Mouse (Mus musculus) limb, embryonic 14.5 days (tissue): ENCODE measurements around the gene Gabpb2. TPM values are rescaled to one million over a fixed set of nuclear protein-coding genes. Genes with fewer than 3 reads are reported as not detected.
A peak's percentile ranks its signal among the peaks of the same experiment; 100 is the strongest.
"Not testable (repeated sequence)": the region's sequence is repeated elsewhere in the genome, so short reads cannot be mapped to it uniquely, and the experiment has no call there.

Experiments
- ATAC-seq: fragments of 200-750 bp; cut with Nextera tagmentation; 2 replicates; pipeline ENCODE4 v1.8.0; 2017; ENCODE audit warnings: low read depth, moderate number of reproducible peaks, moderate TSS enrichment; ENCODE audit not compliant: low FRiP score
- DNase-seq: peaks from one replicate; pipeline ENCODE4 v3.0.0-alpha.2; 2015; ENCODE audit warnings: low spot score
- H3K27ac ChIP-seq: fragments of 300-500 bp; sonication (generic); replicated peaks from 2 replicates; pipeline ENCODE4 v1.5.1; 2014; ENCODE audit warnings: low read depth, mild to moderate bottlenecking, low read length, moderate library complexity, mixed read lengths
- H3K27me3 ChIP-seq: fragments of 300-500 bp; sonication (generic); 2 replicates; pipeline ENCODE4 v1.6.1; 2014; ENCODE audit warnings: low read length, mixed read lengths; ENCODE audit not compliant: control insufficient read depth, insufficient read depth
- H3K36me3 ChIP-seq: fragments of 300-500 bp; sonication (generic); 2 replicates; pipeline ENCODE4 v1.6.1; 2014; ENCODE audit warnings: mild to moderate bottlenecking, low read length, moderate library complexity, mixed read lengths; ENCODE audit not compliant: control insufficient read depth, insufficient read depth
- H3K4me1 ChIP-seq: fragments of 300-500 bp; sonication (generic); 2 replicates; pipeline ENCODE4 v1.6.1; 2014; ENCODE audit warnings: antibody characterized with exemption, low read length, mixed read lengths; ENCODE audit not compliant: control insufficient read depth, insufficient read depth
- H3K4me2 ChIP-seq: fragments of 300-500 bp; sonication (generic); replicated peaks from 2 replicates; pipeline ENCODE4 v1.6.1; 2014; ENCODE audit warnings: low read depth, mild to moderate bottlenecking, low read length, moderate library complexity; ENCODE audit not compliant: severe bottlenecking
- H3K4me3 ChIP-seq: fragments of 300-500 bp; sonication (generic); replicated peaks from 2 replicates; pipeline ENCODE4 v1.5.1; 2014; ENCODE audit warnings: low read length
- H3K9ac ChIP-seq: fragments of 300-500 bp; sonication (generic); 2 replicates; pipeline ENCODE4 v1.6.1; 2014; ENCODE audit warnings: mild to moderate bottlenecking, low read depth, low read length, moderate library complexity; ENCODE audit not compliant: severe bottlenecking
- H3K9me3 ChIP-seq: fragments of 300-500 bp; sonication (generic); 2 replicates; pipeline ENCODE4 v1.6.1; 2016; ENCODE audit warnings: low read length; ENCODE audit not compliant: control insufficient read depth
- POLR2A ChIP-seq: fragments of 200-500 bp; IDR thresholded peaks from 2 replicates; pipeline ENCODE4 v1.8.0; 2012; ENCODE audit warnings: inconsistent platforms, mild to moderate bottlenecking, moderate library complexity, borderline replicate concordance; ENCODE audit not compliant: insufficient read depth, insufficient read length; ENCODE audit errors: extremely low read depth
- WGBS: fragments of 180-500 bp; shearing (Covaris S2); extraction: QIAGEN DNeasy Blood & Tissue Kit; methylation state at CpG from one replicate; pipeline ENCODE4 v1.1.7; 2014; 5-methylcytosine and 5-hydroxymethylcytosine counted together
- polyA plus RNA-seq, 2 experiments: library from polyadenylated mRNA; depleted of rRNA in 1 of 2; stranded (reverse) in 1 of 2; unstranded in 1 of 2; fragments of >200 nt; fragmentation: Nextera tagmentation in 1 of 2; extraction: Ambion mirVana in 1 of 2; gene quantifications; 2 replicates each; pipeline versions ENCODE4 v1.2.1 to v1.2.3; 2012 to 2014

Gabpb2 gene
- polyA plus RNA-seq, 2 experiments, result 9.7 to 26.2 TPM

DNA sequence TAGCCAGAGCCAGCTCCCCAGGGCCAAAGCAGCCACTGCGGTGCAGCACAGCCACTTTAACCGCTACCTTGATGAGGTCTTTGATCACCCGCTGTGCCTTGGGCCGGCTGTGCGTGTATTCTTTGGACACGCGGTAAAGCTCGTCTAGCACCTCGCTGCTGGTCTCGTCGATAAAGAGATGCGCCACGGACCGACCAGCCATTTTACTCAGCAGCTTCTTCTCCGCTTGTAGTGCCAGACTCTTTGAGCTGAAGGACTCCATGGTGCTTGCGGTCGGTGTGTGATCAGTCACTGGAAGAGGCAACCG lies 77.5 kb downstream of the Gabpb2 start:
- Histone ChIP-seq H3K4me1 (peaks cover 3% of the 10 kb centered on the region; the same call in 1 of the 2 replicates), H3K9me3 (no peaks in the 10 kb centered on the region), H3K4me3 (no peak overlapping the region), H3K4me2 (no peak overlapping the region), H3K27ac (no peak overlapping the region), H3K27me3 (no peaks in the 10 kb centered on the region), H3K36me3 (peaks cover 25% of the 10 kb centered on the region), H3K9ac (no peak overlapping the region)
- WGBS, result 60% methylated on average over 18 of the region's 18 CpGs
- DNase-seq, result no peak
- no peak for ATAC-seq
- TF ChIP-seq POLR2A, result no peak

DNA sequence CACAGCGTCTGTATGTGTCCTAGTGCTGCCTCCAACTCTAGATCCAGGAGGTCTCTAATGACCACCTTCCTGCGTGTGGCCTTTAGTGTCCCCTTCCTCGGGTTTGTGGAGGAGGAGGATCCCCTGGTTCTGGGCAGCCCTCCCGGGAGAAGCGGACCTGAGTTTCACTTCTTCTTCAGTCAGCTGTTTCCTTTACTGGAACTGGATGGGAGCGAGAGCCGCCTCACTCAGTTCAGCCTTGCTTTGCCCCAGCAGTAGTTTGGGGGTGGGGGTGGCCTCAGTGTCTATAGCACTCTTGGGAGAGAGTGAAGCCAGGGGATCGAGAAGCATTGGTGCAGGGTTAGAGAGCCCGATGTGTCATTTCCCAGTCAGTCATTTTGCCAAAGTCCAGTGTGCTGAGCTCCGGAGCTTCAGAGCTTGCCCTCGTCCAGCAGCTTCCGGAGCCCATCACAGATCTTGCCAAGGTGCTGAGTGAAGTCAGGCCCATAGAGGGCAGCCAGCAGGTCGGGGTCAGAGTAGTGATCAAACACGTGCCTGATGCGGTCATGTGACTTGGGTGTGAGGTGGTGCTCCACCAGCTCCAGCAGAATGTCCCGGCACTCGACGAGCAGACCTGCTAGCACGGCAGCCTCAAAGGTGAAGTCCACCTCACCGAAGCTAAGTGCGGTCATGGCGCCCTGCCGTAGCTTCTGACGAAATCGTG lies 78.0 kb downstream of the Gabpb2 start:
- peaks cover 7% of the 10 kb centered on the region; the same call in 1 of the 2 replicates for H3K4me1 ChIP-seq
- H3K27me3 ChIP-seq, result no peaks in the 10 kb centered on the region
- H3K27ac ChIP-seq, result no peak overlapping the region
- DNase-seq (no peak), ATAC-seq (no peak)
- no peak overlapping the region for H3K4me2 ChIP-seq
- 67% methylated on average over 25 of the region's 25 CpGs for WGBS
- peaks cover 25% of the 10 kb centered on the region for H3K36me3 ChIP-seq
- no peak overlapping the region for H3K9ac ChIP-seq
- H3K9me3 ChIP-seq, result no peaks in the 10 kb centered on the region
- no peak overlapping the region for H3K4me3 ChIP-seq
- TF ChIP-seq POLR2A, result no peak

DNA sequence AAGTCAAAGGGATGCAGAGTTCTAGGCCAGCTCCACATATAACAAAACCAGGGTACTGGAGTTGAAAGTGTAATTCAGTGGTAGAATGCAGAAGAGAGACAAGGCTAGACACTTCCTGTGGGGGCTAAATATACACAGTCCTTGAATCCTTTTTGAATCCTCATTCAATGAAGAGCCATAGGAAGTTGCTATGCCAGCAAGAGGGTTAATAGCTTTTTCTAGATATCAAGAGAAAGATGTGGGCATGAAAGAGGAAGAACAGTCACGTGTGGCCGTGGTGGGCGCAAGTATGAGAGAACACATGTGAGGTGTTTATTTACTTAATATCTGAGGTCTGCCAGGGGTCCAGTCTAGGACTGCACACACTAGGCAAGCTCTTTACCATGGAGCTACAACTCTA lies 81.4 kb downstream of the Gabpb2 start:
- no peak for DNase-seq
- TF ChIP-seq POLR2A, result no peak
- Histone ChIP-seq H3K4me3 (no peak overlapping the region), H3K9ac (no peak overlapping the region), H3K9me3 (no peaks in the 10 kb centered on the region), H3K4me2 (no peak overlapping the region), H3K4me1 (peaks cover 11% of the 10 kb centered on the region; the same call in 1 of the 2 replicates), H3K27ac (no peak overlapping the region), H3K27me3 (no peaks in the 10 kb centered on the region), H3K36me3 (peaks cover 23% of the 10 kb centered on the region)
- no peak for ATAC-seq
- 90% methylated on average over 3 of the region's 3 CpGs for WGBS

DNA sequence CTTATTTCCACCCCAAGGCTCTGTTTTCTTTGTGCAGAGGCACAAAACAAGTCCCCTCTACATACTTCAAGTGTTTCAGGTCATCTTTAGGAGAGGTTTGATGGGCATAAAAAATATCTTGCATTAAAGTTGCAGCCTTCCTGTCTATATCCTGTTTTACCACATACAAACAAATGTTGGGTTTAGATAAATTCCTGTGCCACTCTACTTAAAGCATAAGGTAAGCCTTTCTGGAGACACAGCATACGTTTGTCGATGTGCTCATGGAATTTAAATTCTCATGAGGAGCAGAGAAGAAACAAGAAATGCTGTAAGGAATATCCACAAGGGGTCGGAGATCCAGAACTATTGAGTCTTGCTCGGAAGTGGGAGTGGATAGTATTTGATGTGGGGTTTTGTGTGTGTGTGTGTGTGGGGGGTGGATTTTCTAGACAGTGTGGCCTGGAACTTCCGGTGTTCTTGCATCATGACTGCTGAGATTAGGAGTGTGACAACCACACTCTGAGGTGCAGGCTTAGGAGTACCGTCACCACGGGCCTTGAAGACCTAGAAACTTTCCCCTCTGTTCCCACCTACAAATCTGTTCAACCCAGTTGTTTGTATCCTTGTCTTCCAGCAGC lies 82.2 kb downstream of the Gabpb2 start:
- Histone ChIP-seq H3K4me2 (peak overlapping the region; percentile 55), H3K9me3 (no peaks in the 10 kb centered on the region), H3K27me3 (no peaks in the 10 kb centered on the region), H3K9ac (no peak overlapping the region), H3K4me1 (peaks cover 11% of the 10 kb centered on the region; the same call in 1 of the 2 replicates), H3K4me3 (peak overlapping the region; percentile 34), H3K27ac (no peak overlapping the region), H3K36me3 (peaks cover 17% of the 10 kb centered on the region)
- ATAC-seq (no peak), DNase-seq (no peak)
- WGBS, result 85% methylated on average over 7 of the region's 7 CpGs
- TF ChIP-seq POLR2A, result no peak

DNA sequence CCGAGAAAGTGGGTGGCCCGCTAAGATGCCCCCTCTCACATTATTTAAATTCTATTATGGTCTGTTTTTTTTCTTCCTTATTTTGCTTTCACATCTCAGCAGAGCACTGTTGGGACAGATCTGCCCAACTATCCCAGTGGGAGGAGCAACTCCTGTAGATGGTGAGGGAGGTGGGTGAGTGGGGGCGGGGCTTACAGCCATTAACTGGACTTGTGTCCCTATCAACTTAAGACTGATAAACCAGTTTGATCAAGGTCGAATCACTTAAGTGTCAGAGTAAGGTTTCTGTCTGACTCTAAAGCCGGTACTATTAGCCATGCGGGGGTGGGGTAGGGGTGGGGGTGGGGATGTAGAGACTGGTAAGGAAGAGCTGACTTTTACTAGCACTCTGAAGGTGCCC lies 82.7 kb downstream of the Gabpb2 start:
- peaks cover 16% of the 10 kb centered on the region; the same call in 1 of the 2 replicates for H3K36me3 ChIP-seq
- TF ChIP-seq POLR2A, result no peak
- peak overlapping the region; percentile 34 for H3K4me3 ChIP-seq
- no peak overlapping the region for H3K27ac ChIP-seq
- no peak for ATAC-seq
- H3K4me1 ChIP-seq, result peaks cover 11% of the 10 kb centered on the region; the same call in 1 of the 2 replicates
- H3K9ac ChIP-seq, result no peak overlapping the region
- H3K27me3 ChIP-seq, result no peaks in the 10 kb centered on the region
- WGBS, result 25% methylated on average over 6 of the region's 6 CpGs
- DNase-seq, result no peak
- H3K9me3 ChIP-seq, result no peaks in the 10 kb centered on the region
- peak overlapping the region; percentile 55 for H3K4me2 ChIP-seq

DNA sequence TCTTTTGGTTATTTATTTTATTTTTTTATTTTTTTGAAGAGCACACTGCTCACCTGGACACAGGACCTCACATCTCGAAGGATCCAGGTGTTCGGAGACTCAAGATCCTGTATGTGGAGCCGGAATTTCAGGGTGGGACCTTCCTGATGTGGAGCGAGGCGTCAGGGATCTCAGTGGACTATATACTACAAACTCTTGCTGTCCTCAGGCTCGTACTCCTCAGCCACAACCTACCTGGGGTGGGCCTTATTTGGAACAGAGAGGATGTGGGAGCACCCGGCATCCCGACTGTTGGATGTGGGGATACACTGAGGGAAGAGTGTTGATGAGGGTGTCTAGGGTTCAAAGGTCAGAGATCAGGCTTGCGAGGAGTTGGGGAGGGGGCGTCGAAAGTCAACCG lies 83.6 kb downstream of the Gabpb2 start:
- peak overlapping the region; percentile 72 for H3K4me3 ChIP-seq
- H3K4me2 ChIP-seq, H3K9me3 ChIP-seq, H3K9ac ChIP-seq, DNase-seq, H3K27me3 ChIP-seq, H3K27ac ChIP-seq: not testable (repeated sequence)
- H3K4me1 ChIP-seq, result peaks cover 11% of the 10 kb centered on the region; the same call in 1 of the 2 replicates
- ATAC-seq, result peak; percentile 20; the same call in 1 of the 2 replicates
- WGBS, result no CpG with 5 or more reads among the region's 12 CpGs
- H3K36me3 ChIP-seq, result peaks cover 16% of the 10 kb centered on the region
